Mouse (Mus musculus) forelimb bud, embryonic 11.5 days (tissue): ENCODE data around the gene Gm42906.

ENCODE experiments used
- DNase-seq: peaks from one replicate; pipeline ENCODE4 v3.0.0-alpha.2; 2012; ENCODE audit warnings: low read depth, low spot score

The Gm42906 gene

DNA sequence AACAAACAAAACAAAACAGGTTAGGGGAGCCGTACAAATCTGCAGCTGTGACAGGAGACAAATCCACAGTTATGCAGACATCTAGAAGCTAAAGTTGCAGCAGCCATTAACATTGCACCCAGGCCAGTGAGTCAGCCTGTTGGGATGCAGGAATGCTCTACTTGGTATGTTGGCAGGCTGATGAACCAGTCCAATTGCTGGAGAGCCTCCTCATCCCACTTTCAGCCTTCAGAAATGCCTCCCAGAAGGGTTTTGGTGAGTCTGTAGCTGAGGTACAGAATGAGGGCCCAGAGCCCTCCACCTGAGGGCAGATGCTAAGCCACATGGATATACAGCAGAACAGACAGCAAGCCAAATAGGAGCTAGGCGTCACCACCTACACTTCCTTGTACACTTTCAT lies 358.4 kb downstream of the Gm42906 start:
- no peak for DNase-seq

DNA sequence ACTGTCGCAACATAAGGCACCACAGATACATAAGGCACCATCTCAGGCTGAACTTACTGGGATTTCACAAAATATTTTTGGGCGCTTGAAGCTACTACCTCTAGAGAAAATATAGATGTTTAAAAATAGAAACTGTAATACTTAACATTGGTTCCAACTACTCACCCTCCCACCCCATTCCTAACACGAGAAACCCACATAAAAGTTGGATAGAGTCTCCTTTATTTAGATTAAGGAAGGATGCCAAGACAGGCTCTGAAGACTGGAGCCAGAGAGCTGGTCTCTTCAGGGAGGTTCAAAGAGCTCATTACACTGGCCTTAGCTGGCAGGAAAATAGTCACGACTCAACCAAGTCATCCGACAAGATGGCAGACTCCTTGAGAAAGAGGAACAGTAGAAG lies 361.9 kb downstream of the Gm42906 start:
- no peak for DNase-seq

GRCm38 (mm10) chr5:151065228-151065627 lies 362.7 kb downstream of the Gm42906 start:
- no peak for DNase-seq

- DNase-seq: no peak
Observed at GRCm38 (mm10) chr5:151061942-151062341, 366.0 kb downstream of the Gm42906 start.

DNA sequence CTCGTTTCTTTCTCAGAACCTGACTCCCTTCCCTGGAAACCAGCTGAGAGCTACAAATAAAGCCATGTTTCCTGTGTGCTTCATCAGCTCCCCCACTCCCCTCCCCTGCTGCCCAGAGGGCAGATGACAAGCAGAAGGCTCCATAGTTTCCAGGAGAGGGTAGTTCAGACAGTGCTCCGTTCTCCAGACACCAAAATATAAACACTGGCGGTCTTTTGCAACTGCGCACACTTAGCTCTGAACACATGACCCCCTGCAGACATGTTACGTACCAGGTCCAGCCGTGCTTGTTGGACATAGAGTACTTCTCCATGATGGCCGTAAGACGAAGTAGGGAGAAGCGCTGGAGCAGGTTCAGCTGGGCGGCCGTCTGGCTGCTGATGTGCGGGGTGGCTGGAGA lies 367.5 kb downstream of the Gm42906 start:
- no peak for DNase-seq

DNA sequence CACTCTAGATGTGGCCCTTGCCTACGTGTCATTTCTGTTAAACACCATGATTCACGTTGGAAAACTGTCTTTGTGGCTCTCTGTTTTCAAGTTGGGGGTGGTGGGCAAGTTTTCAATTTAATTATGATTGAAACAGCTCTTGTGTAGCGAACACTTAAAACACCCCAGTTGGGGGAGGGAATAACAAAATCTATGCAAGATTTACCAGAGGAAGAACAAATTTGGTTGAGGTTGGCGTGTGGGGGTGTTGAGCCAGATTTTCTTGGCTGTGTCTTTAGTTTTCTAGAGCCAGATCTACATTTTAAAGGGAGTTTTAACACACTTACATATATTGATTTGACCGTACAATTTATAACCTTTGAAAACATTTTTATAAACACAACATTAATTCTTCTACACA lies 368.2 kb downstream of the Gm42906 start:
- DNase-seq: no peak

GRCm38 (mm10) chr5:151059352-151059751 lies 368.6 kb downstream of the Gm42906 start:
- no peak for DNase-seq

- no peak for DNase-seq
Observed at GRCm38 (mm10) chr5:151057716-151058115, 370.2 kb downstream of the Gm42906 start.

GRCm38 (mm10) chr5:151056920-151057294 lies 371.1 kb downstream of the Gm42906 start:
- no peak for DNase-seq

GRCm38 (mm10) chr5:151056255-151056919 lies 371.6 kb downstream of the Gm42906 start:
- DNase-seq: no peak

- DNase-seq: no peak
Observed at GRCm38 (mm10) chr5:151055426-151056090, 372.4 kb downstream of the Gm42906 start.

DNA sequence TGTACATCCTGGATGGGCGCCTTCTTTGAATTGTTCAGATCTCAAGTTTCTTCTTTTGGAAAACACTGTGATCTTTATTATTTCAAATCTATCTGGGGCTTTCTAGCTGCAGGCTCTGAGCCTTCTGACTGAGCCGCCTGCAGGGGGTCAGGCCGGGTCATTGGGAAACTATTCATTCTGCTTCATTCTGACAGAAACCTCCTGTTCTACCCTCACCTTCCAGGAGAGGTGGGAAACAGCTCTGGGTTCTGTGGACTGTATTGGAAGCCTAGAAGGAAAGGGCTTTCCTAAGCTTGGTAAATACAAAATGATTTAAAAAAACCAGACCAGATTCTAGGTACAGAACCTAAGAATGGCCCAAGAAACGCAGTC lies 373.2 kb downstream of the Gm42906 start:
- no peak for DNase-seq

DNA sequence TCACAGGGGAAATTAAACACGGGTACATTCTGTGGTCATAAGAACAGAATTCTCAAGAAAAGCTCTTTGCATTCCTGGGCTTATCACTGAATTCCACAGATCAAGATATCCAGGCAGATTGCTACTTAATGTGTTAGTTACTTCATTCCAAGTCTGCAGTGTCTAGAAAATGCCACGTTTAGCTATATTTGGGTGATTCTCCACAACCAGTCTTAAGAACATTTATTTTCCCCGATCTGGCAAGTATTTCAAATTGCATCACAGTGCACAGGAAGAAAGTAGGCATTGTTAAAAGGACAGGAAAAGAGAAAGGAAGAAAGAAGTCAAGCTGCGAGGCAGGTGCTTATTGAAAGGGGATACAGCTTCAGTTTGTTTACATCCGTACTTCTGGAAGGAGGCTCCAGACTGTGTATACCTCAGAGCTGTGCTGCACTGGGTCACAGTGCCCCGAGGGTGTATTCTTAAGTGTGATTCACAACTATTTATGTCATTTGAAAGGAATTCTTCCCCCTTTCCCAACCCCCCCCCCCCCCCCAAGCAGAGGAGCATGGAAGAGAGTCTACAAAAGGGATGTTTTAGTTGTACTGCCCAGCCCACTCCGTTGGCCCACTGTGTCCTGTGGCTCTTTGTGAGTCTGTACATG lies 373.7 kb downstream of the Gm42906 start:
- DNase-seq: no peak

DNA sequence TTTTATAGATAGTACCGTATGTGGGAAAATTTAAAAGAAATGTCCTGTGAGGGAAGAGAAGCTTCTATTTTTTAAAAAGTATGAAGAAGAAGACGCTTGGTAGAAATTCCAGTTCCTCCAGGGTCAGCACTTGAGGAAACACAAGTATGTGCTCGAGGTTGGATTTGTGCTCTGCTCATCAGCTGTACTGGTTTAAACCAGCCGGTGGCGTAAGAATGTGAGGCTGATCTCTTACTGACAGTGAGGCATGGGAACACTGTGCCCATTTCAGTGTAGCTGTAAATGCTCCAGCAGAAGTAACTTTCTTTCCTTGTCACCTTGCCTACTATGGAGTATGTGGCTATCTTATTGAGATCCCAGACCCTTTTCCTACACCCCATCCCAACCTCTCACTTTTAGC lies 374.8 kb downstream of the Gm42906 start:
- DNase-seq: no peak

- no peak for DNase-seq
Observed at GRCm38 (mm10) chr5:151052331-151052730, 375.6 kb downstream of the Gm42906 start.

GRCm38 (mm10) chr5:151047488-151047887 lies 380.5 kb downstream of the Gm42906 start:
- no peak for DNase-seq

- DNase-seq: peak; percentile 57
Observed at GRCm38 (mm10) chr5:151046917-151047316, 381.0 kb downstream of the Gm42906 start.

DNA sequence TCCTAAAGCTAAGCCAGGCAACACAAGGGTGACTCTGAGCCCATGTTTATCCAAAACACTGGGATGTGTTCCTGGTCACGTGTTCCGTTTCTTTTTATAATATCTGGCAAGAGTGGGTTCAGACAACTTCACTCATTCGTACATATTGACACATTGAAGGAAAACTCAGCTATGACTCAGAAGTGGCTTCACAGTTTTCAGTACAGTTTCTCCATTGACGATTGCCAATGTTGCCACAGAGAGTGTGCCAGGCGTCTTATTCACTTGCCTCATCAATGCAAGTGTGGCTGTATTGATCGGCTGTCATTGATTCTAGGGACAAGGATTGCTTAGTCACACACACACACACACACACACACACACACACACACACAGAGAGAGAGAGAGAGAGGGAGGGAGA lies 381.8 kb downstream of the Gm42906 start:
- DNase-seq: no peak

GRCm38 (mm10) chr5:151042911-151043310 lies 385.1 kb downstream of the Gm42906 start:
- DNase-seq: no peak

DNA sequence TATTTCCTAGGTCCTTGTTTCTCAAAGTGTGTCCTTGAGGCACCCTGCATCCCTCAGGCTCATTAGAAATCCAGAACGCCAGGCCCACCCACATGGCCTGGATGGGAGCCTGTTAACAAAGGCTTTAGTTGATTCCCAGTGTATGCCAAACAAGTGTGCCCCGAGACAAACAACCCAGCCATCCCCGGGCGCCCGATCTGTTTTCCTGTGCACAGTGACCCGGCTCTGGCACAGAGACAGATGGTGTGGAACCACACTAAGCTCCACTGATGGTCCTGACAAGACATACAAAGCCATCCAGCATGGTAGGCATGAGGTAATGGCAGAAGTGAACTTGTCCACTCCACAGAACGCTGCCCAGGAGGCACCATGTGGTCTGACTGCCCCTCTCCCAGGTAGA lies 390.1 kb downstream of the Gm42906 start:
- no peak for DNase-seq

GRCm38 (mm10) chr5:151034715-151035512 lies 393.0 kb downstream of the Gm42906 start:
- DNase-seq: no peak

DNA sequence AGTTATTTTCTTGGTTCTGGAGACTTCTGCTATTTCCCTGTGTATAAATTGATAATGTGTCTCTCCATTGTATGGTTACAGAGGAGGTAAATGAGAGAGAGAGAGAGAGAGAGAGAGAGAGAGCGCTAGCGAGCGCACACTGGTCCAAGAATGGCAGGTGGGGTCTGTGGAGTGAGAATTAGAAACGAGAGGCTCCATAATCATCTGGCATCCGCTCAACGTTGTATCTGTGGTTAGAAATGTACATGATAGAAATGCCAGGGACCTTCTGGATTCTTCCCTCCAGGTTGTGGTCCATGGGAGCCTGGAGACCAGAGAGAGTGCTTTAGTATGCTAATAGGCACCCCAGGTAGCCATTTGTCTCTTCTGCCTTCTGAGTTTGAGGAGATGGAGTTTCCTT lies 399.1 kb downstream of the Gm42906 start:
- no peak for DNase-seq
